Mouse (Mus musculus) hindbrain, embryonic 14.5 days (tissue): ENCODE measurements around the gene Vti1b. TPM values are rescaled to one million over a fixed set of nuclear protein-coding genes. Genes with fewer than 3 reads are reported as not detected.
A peak's percentile ranks its signal among the peaks of the same experiment; 100 is the strongest.
"Not testable (repeated sequence)": the region's sequence is repeated elsewhere in the genome, so short reads cannot be mapped to it uniquely, and the experiment has no call there.

Source experiments
- ATAC-seq: fragments of 200-750 bp; cut with Nextera tagmentation; 2 replicates; pipeline ENCODE4 v1.8.0; 2017; ENCODE audit warnings: moderate number of reproducible peaks, mild to moderate bottlenecking, moderate TSS enrichment, moderate library complexity; ENCODE audit not compliant: low FRiP score
- DNase-seq: peaks from one replicate; pipeline ENCODE4 v3.0.0-alpha.2; 2015; ENCODE audit warnings: low spot score
- H3K27ac ChIP-seq: fragments of 300-500 bp; sonication (generic); 2 replicates; pipeline ENCODE4 v1.5.1; 2014; ENCODE audit warnings: mild to moderate bottlenecking, moderate library complexity
- H3K27me3 ChIP-seq: fragments of 300-500 bp; sonication (generic); 2 replicates; pipeline ENCODE4 v1.6.1; 2014; ENCODE audit warnings: mild to moderate bottlenecking, low read length, mixed read lengths; ENCODE audit not compliant: control insufficient read depth, insufficient read depth
- H3K36me3 ChIP-seq: fragments of 300-500 bp; sonication (generic); replicated peaks from 2 replicates; pipeline ENCODE4 v1.6.1; 2014; ENCODE audit not compliant: control insufficient read depth, insufficient read depth
- H3K4me1 ChIP-seq: fragments of 300-500 bp; sonication (generic); replicated peaks from 2 replicates; pipeline ENCODE4 v1.6.1; 2014; ENCODE audit warnings: antibody characterized with exemption, low read length, mixed read lengths; ENCODE audit not compliant: control insufficient read depth, insufficient read depth
- H3K4me2 ChIP-seq: fragments of 300-500 bp; sonication (generic); replicated peaks from 2 replicates; pipeline ENCODE4 v1.6.1; 2014; ENCODE audit warnings: mild to moderate bottlenecking, moderate library complexity
- H3K4me3 ChIP-seq: fragments of 300-500 bp; sonication (generic); replicated peaks from 2 replicates; pipeline ENCODE4 v1.5.1; 2014; ENCODE audit warnings: mild to moderate bottlenecking, low read length
- H3K9ac ChIP-seq: fragments of 300-500 bp; sonication (generic); 2 replicates; pipeline ENCODE4 v1.6.1; 2014
- H3K9me3 ChIP-seq: fragments of 300-500 bp; sonication (generic); 2 replicates; pipeline ENCODE4 v1.6.1; 2016; ENCODE audit warnings: low read length; ENCODE audit not compliant: control insufficient read depth
- WGBS: fragments of 180-500 bp; shearing (Covaris S2); extraction: QIAGEN DNeasy Blood & Tissue Kit; methylation state at CpG from one replicate; pipeline ENCODE4 v1.1.7; 2014; 5-methylcytosine and 5-hydroxymethylcytosine counted together
- polyA plus RNA-seq: library from polyadenylated mRNA; unstranded; fragments of >200 nt; fragmentation: Nextera tagmentation; extraction: Ambion mirVana; gene quantifications from 2 replicates; pipeline ENCODE4 v1.2.1, GENCODE M21; 2014

The Vti1b gene
- polyA plus RNA-seq, 1 experiment from 2014 or later, result 189 TPM

DNA sequence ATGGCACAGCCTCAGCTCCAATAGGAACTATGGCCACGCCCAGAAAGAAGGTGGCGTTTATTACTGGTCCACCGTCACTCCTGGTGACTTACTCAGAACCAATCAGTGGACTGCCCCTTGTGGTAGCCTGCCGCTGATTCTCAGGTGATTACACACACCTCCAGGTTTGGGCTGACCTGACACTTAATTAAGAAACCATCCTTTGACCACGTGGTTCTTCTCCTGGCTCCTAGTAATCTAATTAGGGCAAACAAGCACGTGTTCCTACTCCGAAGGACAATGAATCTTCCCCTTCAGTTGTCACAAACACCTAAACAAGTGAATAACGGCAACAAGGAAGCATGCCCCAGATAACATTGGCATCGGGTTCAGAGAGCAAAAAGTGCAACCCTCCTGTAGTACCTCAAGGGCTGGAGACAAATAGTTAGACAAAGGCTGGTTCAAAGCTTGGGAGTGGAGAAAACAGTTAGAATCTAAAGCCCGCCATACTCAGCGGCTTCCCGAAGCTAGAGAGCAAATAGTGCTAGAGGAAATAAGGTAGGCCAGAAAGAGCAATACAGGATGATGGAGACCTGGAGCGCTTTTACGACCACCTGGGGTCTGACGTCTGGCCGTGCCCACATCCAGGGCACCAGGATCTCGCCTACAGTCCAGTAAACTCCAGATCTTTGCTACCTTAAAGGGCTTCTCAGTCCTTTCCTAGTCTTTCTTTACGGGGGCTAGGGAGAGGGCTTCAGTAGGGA lies 18.6 kb upstream of the Vti1b start:
- H3K9me3 ChIP-seq, result no peaks in the 10 kb centered on the region
- under 1% methylated on average over 18 of the region's 18 CpGs for WGBS
- DNase-seq (peak; percentile 81), ATAC-seq (peak; percentile 94)
- no peaks in the 10 kb centered on the region for H3K27me3 ChIP-seq
- H3K9ac ChIP-seq, result peak overlapping the region; percentile 58
- peak overlapping the region; percentile 48 for H3K4me3 ChIP-seq
- H3K27ac ChIP-seq, result peak overlapping the region; percentile 78
- peaks cover 21% of the 10 kb centered on the region for H3K36me3 ChIP-seq
- peaks cover 15% of the 10 kb centered on the region for H3K4me1 ChIP-seq
- peak overlapping the region; percentile 80 for H3K4me2 ChIP-seq

DNA sequence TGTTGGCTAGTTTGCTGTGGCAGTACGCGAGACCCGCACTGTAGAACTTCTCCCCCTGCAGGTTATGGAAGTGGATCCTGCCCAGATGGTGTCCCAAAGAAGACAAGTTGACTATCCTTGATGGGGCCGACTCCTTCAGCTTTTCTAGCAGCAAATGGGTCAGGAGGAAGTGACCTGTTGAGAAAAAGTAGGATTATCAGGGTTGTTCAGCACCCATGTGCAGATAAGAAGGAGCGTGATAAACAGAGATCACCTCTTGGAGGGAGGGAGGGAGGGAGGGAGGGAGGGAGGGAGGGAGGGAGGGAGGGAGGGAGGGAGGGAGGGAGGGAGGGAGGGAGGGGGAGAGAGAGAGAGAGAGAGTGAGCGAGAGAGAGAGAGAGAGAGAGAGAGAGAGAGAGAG lies 12.7 kb upstream of the Vti1b start:
- ATAC-seq, H3K27me3 ChIP-seq, H3K27ac ChIP-seq, H3K9ac ChIP-seq, H3K4me2 ChIP-seq, H3K9me3 ChIP-seq, DNase-seq, H3K4me3 ChIP-seq, H3K4me1 ChIP-seq: not testable (repeated sequence)
- H3K36me3 ChIP-seq, result peaks cover 75% of the 10 kb centered on the region
- WGBS, result 90% methylated on average over 5 of the region's 6 CpGs

DNA sequence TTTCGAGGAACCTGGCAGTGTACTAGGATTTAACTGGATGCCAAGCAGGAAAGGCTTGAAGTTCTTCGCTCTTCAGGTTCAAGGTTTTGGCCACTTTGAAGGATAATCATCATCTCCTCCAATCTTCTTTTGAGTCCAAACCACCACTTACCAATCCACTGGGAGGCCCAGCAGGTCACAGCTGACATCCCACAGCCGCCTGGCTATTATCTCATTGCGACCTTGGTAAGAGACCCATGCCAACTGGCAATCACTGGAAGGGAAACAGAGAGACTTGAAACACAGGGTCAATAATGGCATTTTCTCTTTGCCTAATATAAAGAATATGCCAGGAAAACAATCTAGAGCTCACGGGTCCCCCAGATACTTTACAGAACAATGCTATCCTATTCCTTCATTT lies 3.5 kb upstream of the Vti1b start:
- H3K4me2 ChIP-seq, result no peak overlapping the region
- H3K4me3 ChIP-seq, result no peak overlapping the region
- H3K27me3 ChIP-seq, result no peaks in the 10 kb centered on the region
- H3K9ac ChIP-seq, result no peak overlapping the region
- peaks cover 7% of the 10 kb centered on the region for H3K4me1 ChIP-seq
- peaks cover 46% of the 10 kb centered on the region for H3K36me3 ChIP-seq
- ATAC-seq (no peak), DNase-seq (no peak)
- H3K27ac ChIP-seq, result no peak overlapping the region
- H3K9me3 ChIP-seq, result no peaks in the 10 kb centered on the region
- WGBS, result 87% methylated on average over 5 of the region's 5 CpGs

DNA sequence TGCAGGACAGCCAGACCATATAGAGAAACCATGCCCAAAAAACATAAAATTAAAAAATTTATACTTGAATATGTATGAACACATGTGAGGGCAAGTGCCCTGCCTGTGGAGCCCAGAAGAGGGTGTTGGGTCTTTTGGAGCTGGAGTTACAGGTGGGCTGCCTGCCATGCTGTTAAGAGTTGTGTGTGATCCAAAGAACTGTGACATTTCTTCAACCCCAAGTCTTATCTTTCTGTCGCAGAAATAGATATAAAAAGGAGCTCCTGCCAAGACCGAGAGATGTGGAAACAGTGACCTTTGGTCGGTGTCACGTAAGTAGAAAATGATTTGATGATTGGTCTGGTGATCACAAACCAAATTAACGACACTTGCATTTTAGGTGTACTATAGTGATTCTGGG lies 1.3 kb upstream of the Vti1b start:
- no peak for ATAC-seq
- 90% methylated on average over 5 of the region's 5 CpGs for WGBS
- Histone ChIP-seq H3K27me3 (no peaks in the 10 kb centered on the region), H3K4me3 (no peak overlapping the region), H3K27ac (no peak overlapping the region), H3K36me3 (peaks cover 33% of the 10 kb centered on the region), H3K4me1 (peaks cover 13% of the 10 kb centered on the region), H3K9me3 (no peaks in the 10 kb centered on the region), H3K4me2 (no peak overlapping the region), H3K9ac (no peak overlapping the region)
- no peak for DNase-seq

DNA sequence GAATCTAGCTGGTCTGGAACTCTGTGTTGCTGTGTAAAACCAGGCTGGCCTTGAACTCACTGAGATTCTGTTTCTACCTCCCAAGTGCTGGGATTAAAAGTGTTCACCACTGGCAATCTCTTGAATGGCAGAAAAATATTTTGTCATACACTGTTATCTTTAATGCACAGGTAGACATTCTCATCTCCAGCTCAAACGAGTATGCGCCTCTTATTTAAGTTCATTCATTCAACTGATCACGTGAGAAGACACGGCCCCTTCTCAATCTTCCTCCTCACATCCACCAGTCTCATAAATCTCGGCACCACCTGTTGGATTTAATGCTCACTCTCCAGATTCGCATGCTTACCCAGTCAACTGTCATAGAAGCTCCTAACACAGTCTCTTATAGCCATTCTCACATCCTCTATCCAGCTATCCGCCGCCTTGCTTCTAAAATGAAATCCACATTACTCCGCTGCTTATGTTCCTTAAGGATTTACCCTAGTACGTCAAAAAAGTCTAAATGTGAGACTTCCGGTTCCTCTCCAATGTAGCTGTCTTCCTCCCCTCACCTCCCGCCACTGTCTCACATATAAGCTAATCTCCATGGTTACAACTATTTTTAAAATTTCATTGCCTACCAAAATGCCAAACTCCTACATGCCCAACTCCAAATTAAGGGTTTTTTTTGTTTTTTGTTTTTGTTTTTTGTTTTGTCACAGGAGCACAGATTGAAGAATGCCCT lies 1.0 kb downstream of the Vti1b start:
- H3K4me2 ChIP-seq, result peak overlapping the region; percentile 59
- H3K27me3 ChIP-seq, result no peaks in the 10 kb centered on the region
- ATAC-seq (no peak), DNase-seq (no peak)
- H3K4me3 ChIP-seq, result peak overlapping the region; percentile 91
- H3K9me3 ChIP-seq, result no peaks in the 10 kb centered on the region
- peaks cover 13% of the 10 kb centered on the region for H3K4me1 ChIP-seq
- 38% methylated on average over 12 of the region's 12 CpGs for WGBS
- peak overlapping the region; percentile 97; the same call in 1 of the 2 replicates for H3K27ac ChIP-seq
- peak overlapping the region; percentile 87 for H3K9ac ChIP-seq
- H3K36me3 ChIP-seq, result peaks cover 22% of the 10 kb centered on the region

DNA sequence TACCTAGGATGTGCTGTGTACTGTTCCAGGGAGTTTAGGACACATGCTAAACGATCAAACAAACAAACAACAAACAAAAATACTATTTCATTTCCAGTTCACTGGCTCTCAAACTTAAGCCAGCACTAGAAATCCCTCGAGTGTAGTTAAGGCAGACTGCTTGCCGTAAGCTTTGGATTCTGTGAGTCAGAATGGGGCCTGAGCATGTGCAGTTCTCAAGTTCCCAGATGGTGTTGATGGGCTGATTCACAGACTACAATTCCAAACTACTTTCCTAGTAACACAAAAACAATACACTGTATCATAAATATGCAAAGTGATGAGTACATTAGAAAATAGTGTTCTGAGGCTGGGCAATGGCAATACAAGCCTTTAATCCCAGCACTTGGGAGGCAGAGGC lies 2.0 kb downstream of the Vti1b start:
- Histone ChIP-seq H3K27me3 (no peaks in the 10 kb centered on the region), H3K4me3 (no peak overlapping the region), H3K9me3 (no peaks in the 10 kb centered on the region), H3K27ac (no peak overlapping the region), H3K36me3 (peaks cover 14% of the 10 kb centered on the region), H3K9ac (no peak overlapping the region), H3K4me1 (peaks cover 13% of the 10 kb centered on the region), H3K4me2 (no peak overlapping the region)
- WGBS, result 78% methylated on average over 3 of the region's 3 CpGs
- no peak for DNase-seq
- ATAC-seq, result no peak

DNA sequence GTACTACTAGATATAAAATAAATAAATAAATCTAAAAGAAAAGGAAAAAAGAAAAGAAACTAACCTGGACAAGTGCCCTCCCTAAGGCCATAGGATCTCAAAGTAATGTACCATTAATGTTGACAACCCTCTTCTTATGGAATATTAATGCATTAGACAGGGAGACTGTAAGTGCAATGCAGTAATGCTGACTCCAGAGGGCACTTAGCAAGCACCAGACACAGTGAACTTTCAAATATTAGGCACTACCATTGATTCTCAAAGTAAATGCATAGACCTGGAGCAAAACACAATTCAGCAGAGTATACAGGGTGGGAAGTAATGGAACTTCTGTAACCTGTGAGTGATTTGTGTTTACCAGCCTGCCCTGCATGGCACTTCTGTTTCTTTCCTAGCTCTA lies 3.3 kb downstream of the Vti1b start:
- H3K4me1 ChIP-seq, result peaks cover 13% of the 10 kb centered on the region
- H3K4me2 ChIP-seq, result no peak overlapping the region
- H3K27ac ChIP-seq, result no peak overlapping the region
- ATAC-seq (no peak), DNase-seq (no peak)
- no peak overlapping the region for H3K9ac ChIP-seq
- no peaks in the 10 kb centered on the region for H3K27me3 ChIP-seq
- no peaks in the 10 kb centered on the region for H3K9me3 ChIP-seq
- no peak overlapping the region for H3K4me3 ChIP-seq
- peaks cover 15% of the 10 kb centered on the region for H3K36me3 ChIP-seq

DNA sequence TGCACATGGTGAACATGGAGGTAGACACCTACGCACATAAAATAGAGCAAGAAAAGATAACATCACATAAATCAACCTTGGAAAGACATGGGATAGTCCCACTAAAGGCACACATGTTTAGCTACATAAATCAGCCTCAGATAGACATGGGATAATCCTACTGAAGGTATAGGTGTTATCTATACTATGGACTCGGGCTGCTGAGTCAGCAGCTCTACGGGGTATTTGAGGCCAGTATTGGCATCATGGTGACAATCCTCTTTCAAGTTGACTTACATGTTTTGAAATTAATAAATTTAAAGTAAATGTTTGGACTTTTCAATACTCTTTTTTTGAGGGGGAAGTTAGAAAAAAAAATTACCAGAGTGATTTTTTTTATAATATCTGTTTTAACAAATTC lies 9.6 kb downstream of the Vti1b start:
- peaks cover 75% of the 10 kb centered on the region for H3K36me3 ChIP-seq
- no peak for ATAC-seq
- no peak overlapping the region for H3K4me2 ChIP-seq

DNA sequence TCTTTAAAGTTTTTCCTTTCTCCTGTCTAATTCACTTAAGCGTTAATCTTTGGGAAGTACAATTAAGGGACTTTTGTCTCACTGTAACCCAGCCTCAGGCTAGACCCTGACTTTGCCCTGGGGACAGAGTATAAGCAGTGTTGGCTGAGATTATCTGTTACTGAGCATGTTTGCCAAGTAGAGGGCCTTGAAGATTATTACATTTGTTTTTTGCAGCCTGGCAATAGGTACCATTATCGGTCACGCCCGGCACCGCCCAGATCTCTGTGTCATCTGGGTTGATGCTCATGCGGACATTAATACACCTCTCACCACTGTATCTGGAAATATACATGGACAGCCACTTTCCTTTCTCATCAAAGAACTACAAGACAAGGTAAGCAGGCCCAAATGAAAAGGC lies 22.8 kb downstream of the Vti1b start:
- no peak overlapping the region for H3K4me3 ChIP-seq
- H3K9ac ChIP-seq, result no peak overlapping the region
- H3K4me1 ChIP-seq, result no peaks in the 10 kb centered on the region
- no peak for ATAC-seq
- H3K36me3 ChIP-seq, result peaks cover 61% of the 10 kb centered on the region
- DNase-seq, result no peak
- no peak overlapping the region for H3K4me2 ChIP-seq
- no peaks in the 10 kb centered on the region for H3K9me3 ChIP-seq
- no peaks in the 10 kb centered on the region for H3K27me3 ChIP-seq
- no peak overlapping the region for H3K27ac ChIP-seq
- 96% methylated on average over 6 of the region's 6 CpGs for WGBS

More for the DNA sequence above, 9.6 kb downstream of the Vti1b start:
- H3K27ac ChIP-seq, result no peak overlapping the region
- H3K27me3 ChIP-seq, result no peaks in the 10 kb centered on the region
- H3K9me3 ChIP-seq, result no peaks in the 10 kb centered on the region
- no peaks in the 10 kb centered on the region for H3K4me1 ChIP-seq
- no peak for DNase-seq
- no peak overlapping the region for H3K9ac ChIP-seq
- no peak overlapping the region for H3K4me3 ChIP-seq
- WGBS, result 98% methylated on average over 3 of the region's 3 CpGs
